Mouse (Mus musculus): ENCODE data around the gene Trarg1.

The Trarg1 gene

DNA sequence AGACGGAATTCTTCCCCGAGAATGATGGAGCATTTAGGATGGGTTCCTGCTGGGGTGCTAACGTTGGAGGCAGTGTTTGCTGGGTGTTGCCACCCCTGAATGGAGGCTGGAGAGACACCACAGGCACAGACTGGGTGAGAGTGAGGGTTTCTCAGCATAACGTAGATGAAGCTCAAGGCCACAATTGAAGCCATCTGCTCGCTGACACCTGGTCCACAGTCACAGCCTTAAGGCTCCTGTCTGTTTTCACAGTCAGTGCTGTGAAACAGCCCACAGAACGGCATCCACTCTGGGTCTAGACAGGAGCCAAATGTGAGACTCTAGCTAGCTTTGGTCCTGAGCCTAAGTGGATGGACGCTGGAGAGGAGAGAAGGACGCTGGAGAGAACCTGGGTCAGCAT, 5.4 kb upstream of the Trarg1 start:
- DNase-seq (ENCODE audit: low read depth, low spot score): no peak

- DNase-seq (ENCODE audit: low read depth, low spot score): no peak
These were observed 4.9 kb upstream of the Trarg1 start for GRCm38 (mm10) chr11:76674704-76675103.

DNA sequence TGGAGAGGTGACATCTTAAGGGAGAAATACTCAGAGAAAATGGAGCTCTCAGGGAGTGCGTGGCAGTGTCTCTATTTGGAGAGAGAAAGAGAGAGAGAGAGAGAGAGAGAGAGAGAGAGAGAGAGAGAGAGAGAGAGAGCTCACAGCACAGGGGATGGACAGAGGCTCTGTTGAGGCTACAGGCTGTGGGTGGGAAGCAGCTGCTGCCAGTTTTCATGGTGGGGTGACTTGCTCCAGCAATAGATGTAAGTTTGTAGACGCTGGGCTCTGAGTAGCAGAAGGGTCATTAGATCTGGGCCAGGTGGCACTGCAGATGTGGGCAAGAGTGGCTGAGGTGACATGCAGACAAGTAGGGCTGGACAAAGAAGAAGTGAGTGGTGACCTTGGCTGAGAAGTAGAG, 6.0 kb downstream of the Trarg1 start:
- DNase-seq (ENCODE audit: low read depth, low spot score): no peak

DNA sequence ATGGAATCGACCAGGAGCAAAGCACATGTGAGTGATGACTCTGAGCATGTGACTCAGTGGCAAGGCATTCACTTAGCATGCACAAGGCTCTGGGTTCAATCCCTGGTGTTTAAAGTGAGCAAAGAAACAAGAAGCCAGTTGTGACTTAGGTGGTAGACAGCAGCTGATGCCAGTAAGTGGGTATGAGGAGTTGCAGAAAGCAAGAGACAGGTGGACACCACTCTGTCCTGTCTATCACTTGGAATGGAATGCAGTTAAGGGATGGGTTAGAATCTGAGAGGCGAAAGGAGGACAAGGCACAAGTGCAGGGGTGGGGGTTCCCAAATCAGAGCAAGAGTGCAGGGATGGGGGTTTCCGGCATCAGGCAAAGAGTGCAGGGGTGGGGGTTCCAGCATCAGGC, 12.5 kb downstream of the Trarg1 start:
- DNase-seq (ENCODE audit: low read depth, low spot score): no peak

DNA sequence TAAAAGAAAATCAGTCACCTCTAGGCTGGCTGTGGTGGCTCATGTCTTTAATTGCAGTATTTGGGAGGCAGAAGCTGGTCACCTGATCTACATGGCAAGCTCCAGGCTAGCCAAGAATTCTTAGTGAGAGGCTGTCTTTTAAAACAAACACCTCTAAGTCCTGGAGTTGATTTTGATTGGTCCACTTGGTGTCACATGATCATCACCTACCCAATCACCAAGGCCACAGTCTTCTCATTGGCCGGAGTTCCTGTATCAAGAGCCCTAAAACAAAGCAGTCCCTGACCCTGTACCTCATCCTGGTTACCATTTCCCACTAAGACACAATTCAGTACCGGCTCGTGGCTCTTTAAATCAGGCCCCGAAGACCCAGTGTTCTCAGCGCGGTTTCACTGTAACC, 16.2 kb downstream of the Trarg1 start:
- DNase-seq (ENCODE audit: low read depth, low spot score): no peak

DNA sequence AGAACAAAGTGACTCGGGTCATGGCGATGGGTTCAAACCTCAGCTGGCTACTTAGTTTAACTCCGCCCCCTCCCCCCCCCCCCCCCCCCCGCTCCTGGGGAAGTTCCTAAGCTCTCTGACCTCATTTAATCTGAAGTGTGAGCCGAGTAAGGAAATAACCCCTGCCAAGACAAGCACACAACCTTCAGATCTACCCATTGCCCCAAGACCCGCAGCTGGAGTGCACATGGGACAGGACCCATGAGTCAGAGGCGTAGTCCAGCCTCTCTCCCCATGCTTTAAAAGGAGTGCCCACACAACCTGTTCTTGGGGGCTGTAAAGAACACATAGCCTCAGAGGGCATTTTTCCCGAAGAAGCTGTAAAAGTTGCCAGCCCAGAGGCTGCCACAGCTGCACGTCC, 20.0 kb downstream of the Trarg1 start:
- no peak for DNase-seq (ENCODE audit: low read depth, low spot score)

DNA sequence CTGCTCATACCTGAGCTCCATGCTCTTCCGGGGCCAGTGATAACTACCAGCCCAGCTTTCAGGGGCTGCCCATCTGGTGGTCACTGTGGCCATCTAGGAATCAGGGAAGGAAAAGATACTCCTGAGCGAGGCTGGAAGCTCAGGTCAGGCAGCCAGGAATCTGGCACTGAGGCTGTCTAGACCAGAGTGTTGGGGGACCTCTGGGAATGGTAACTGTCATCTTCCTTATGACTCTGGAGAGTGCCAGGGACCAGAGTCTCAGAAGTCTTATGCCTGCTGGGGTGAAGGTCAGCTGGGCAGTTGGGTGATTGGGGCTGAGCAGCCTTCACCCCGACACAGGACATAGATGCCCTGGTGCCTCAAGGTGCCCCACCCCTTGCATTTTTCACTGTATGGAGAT, 28.0 kb downstream of the Trarg1 start:
- DNase-seq (ENCODE audit: low read depth, low spot score): no peak

GRCm38 (mm10) chr11:76708066-76708465, 28.5 kb downstream of the Trarg1 start:
- DNase-seq (ENCODE audit: low read depth, low spot score): no peak

DNA sequence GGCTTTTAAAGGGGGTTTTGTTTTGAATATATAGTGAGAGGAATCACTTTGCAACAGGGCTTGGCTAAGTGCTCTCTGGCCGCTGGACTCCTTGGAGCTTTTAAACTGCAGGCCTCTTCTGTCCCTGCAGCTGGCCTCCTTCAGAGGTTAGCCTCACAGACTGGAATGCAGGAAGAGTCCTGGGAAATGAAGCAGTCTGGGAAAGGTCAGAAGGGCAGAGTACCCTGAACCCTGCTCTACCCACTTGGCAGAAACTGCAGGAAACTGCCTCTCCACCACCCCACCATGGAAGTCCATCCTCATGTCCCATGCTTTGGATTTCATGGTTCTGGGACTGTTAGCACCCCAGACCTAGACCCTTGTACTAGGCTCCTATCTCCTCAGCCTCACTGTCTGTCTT, 29.3 kb downstream of the Trarg1 start:
- no peak for DNase-seq (ENCODE audit: low read depth, low spot score)

- peak; percentile 16 for DNase-seq (ENCODE audit: low read depth, low spot score)
These were observed 30.2 kb downstream of the Trarg1 start for GRCm38 (mm10) chr11:76709625-76710452.

- DNase-seq (ENCODE audit: low read depth, low spot score): no peak
These were observed 37.4 kb downstream of the Trarg1 start for GRCm38 (mm10) chr11:76717000-76717399.

- no peak for DNase-seq (ENCODE audit: low read depth, low spot score)
These were observed 44.3 kb downstream of the Trarg1 start for GRCm38 (mm10) chr11:76723911-76724310.

- no peak for DNase-seq (ENCODE audit: low read depth, low spot score)
These were observed 48.5 kb downstream of the Trarg1 start for GRCm38 (mm10) chr11:76728093-76728492.

GRCm38 (mm10) chr11:76730650-76731049, 51.0 kb downstream of the Trarg1 start:
- no peak for DNase-seq (ENCODE audit: low read depth, low spot score)

DNA sequence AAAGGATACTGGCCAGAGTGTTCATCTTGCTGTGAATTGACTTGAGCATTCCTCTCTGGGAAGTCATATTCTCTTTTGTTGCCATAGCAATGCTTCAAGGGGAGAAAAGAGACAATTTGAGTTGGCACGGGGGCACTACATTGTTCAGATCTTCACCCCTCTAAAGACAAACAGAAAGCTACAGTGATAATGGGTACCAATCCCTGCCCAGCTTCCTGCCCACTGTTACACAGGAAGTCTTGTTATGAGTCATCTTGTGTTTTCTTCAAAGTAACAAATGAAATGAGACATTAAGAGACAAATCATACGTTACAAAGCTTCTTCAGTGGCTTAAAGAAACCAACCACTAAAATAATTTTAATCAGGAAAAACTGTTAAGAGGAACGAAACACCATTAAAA, 55.0 kb downstream of the Trarg1 start:
- no peak for DNase-seq (ENCODE audit: low read depth, low spot score)

DNA sequence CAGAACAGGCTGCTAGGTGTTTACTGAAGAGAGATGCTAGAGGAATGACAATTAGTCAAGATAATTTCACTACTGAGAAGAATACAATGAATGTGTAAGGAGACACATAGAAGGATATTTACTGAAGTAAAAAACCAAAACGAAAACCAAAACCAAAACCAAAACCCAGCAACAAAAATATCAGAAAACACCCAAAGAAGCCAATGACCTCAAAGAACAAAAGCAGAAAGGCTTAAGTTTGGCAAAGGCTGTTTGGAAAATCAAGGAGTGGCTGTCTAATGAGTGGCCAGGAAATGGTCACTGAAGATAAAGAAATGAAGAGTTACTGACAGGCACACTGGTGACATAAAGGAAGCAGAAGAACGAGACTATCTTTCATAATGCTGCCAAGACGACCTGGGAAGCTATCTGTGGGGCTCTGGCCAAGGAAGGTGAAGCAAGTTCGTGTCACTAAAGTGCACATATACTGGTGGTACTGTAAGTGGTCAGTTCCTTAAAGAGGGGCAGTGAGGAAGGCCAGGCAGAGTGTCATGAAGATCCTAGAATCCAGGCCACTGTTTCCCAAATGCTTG, 56.2 kb downstream of the Trarg1 start:
- DNase-seq (ENCODE audit: low read depth, low spot score): no peak

DNA sequence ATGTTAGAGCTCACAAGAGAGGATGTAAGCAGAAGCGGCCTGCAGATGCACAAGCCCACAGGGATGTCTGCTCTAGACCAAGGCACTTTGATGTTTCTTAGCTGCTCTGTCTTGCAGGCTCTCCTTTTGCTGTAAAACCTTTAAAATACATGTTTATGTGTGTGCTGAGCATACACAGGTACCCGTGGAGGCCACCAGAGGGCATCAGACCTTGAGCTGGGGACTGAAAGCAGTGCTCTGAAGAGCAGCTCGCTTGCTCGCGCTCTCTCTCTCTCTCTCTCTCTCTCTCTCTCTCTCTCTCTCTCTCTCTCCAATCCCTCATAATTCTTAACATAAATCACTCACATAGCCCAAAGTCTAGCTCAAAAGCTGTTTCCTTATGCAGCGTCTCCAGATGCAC, 59.5 kb downstream of the Trarg1 start:
- no peak for DNase-seq (ENCODE audit: low read depth, low spot score)

GRCm38 (mm10) chr11:76742511-76742910, 62.9 kb downstream of the Trarg1 start:
- no peak for DNase-seq (ENCODE audit: low read depth, low spot score)

GRCm38 (mm10) chr11:76744550-76744949, 64.9 kb downstream of the Trarg1 start:
- DNase-seq (ENCODE audit: low read depth, low spot score): no peak

- DNase-seq (ENCODE audit: low read depth, low spot score): no peak
These were observed 66.3 kb downstream of the Trarg1 start for GRCm38 (mm10) chr11:76745921-76746320.

All from embryo, embryonic 11.5 days (tissue).